Mouse (Mus musculus): ENCODE measurements around the gene Fbh1. TPM values are rescaled to one million over a fixed set of nuclear protein-coding genes. Genes with fewer than 3 reads are reported as not detected.

Fbh1 gene
- total and polyA plus RNA-seq, 3 experiments = 30.2 to 46.4 (median 35.2) TPM

GRCm38 (mm10) chr2:11695867-11696266, 81.5 kb downstream of the Fbh1 start:
- TF ChIP-seq ZC3H11A (IDR thresholded peaks at IDR 0.05; ENCODE audit: low read depth, low read length) (no peak), SMC3 (IDR thresholded peaks at IDR 0.05; ENCODE audit: low read depth, low read length) (no peak), RAD21 (IDR thresholded peaks at IDR 0.05; ENCODE audit: low read depth, low read length) (no peak), MAZ (IDR thresholded peaks at IDR 0.05; ENCODE audit: low read depth, low read length) (no peak), RCOR1 (conservative IDR thresholded peaks at IDR 0.05; ENCODE audit: low read depth, low read length) (no peak), SIN3A (IDR thresholded peaks at IDR 0.05; ENCODE audit: low read length) (no peak), USF1 (IDR thresholded peaks at IDR 0.05; ENCODE audit: low read depth, low read length) (no peak), ZMIZ1 (IDR thresholded peaks at IDR 0.05; ENCODE audit: low read depth, low read length) (no peak), NRF1 (IDR thresholded peaks at IDR 0.05; ENCODE audit: low read depth, low read length) (no peak), ZNF384 (IDR thresholded peaks at IDR 0.05; ENCODE audit: low read depth, low read length) (no peak), KAT2A (IDR thresholded peaks at IDR 0.05; ENCODE audit: insufficient replicate concordance, low read length) (no peak), MAFK (IDR thresholded peaks at IDR 0.05; ENCODE audit: insufficient replicate concordance, low read length) (no peak), MEF2A (IDR thresholded peaks at IDR 0.05; ENCODE audit: borderline replicate concordance, low read depth, low read length) (no peak), POLR2A (IDR thresholded peaks at IDR 0.05; ENCODE audit: low read depth, low read length) (no peak), ZKSCAN1 (IDR thresholded peaks at IDR 0.05; ENCODE audit: borderline replicate concordance, low read depth, low read length) (no peak), CHD2 (IDR thresholded peaks at IDR 0.05; ENCODE audit: low read length) (no peak), HCFC1 (IDR thresholded peaks at IDR 0.05; ENCODE audit: low read depth, low read length) (no peak), ETS1 (conservative IDR thresholded peaks at IDR 0.05; ENCODE audit: low read depth, low read length) (no peak), TCF12 (IDR thresholded peaks at IDR 0.05; ENCODE audit: low read depth, low read length) (no peak)
- Histone ChIP-seq H3K36me3 (replicated peaks in 1 of 2; ENCODE audit: control insufficient read depth in 1 of 2, insufficient read depth in 1 of 2, low read length in 1 of 2) (no peaks in the 10 kb centered on the region), H3K9ac (ENCODE audit: insufficient read depth, low read depth) (no peak overlapping the region), H3K9me3 (replicated peaks; ENCODE audit: low read length) (peaks cover 2% of the 10 kb centered on the region), H3K4me2 (ENCODE audit: insufficient read depth, low read depth, poor library complexity, severe bottlenecking) (no peak overlapping the region), H3K4me1 (ENCODE audit: control insufficient read depth in 1 of 2, insufficient read depth in 2 of 2) (no peaks in the 10 kb centered on the region), H3K4me3 (replicated peaks in 1 of 3; ENCODE audit: low read depth in 2 of 3, low read length in 2 of 3, poor library complexity in 1 of 3) (no peak overlapping the region), H3K27ac (ENCODE audit: insufficient read depth, low read depth) (no peak overlapping the region), H3K27me3 (replicated peaks) (no peaks in the 10 kb centered on the region), H3K79me2 (replicated peaks; ENCODE audit: control insufficient read depth, extremely low read depth, insufficient read depth, poor library complexity, severe bottlenecking) (no peaks in the 10 kb centered on the region)
- dilution Hi-C loops (cut with MboI; ENCODE audit: extremely low pct_ligation_motif_present, extremely low pct_unique_long_range_greater_than_20kb, low sequenced_read_pairs) (no loop called here), in situ Hi-C loops (cut with MboI; ENCODE audit: low pct_ligation_motif_present, low pct_unique_long_range_greater_than_20kb, low sequenced_read_pairs) (no loop called here)
- no peak for DNase-seq (ENCODE audit: extremely low read depth)

- Histone ChIP-seq H3K4me1 (ENCODE audit: control insufficient read depth in 1 of 2, insufficient read depth in 2 of 2) (peaks cover 0 to 5% of the 10 kb centered on the region in 2 experiments; a peak in 1 of 4 replicates), H3K27me3 (replicated peaks) (no peaks in the 10 kb centered on the region), H3K4me2 (ENCODE audit: insufficient read depth, low read depth, poor library complexity, severe bottlenecking) (no peak overlapping the region), H3K36me3 (replicated peaks in 1 of 2; ENCODE audit: control insufficient read depth in 1 of 2, insufficient read depth in 1 of 2, low read length in 1 of 2) (peaks cover 0 to 8% of the 10 kb centered on the region in 2 experiments), H3K4me3 (replicated peaks in 1 of 3; ENCODE audit: low read depth in 2 of 3, low read length in 2 of 3, poor library complexity in 1 of 3) (no peak overlapping the region), H3K79me2 (replicated peaks; ENCODE audit: control insufficient read depth, extremely low read depth, insufficient read depth, poor library complexity, severe bottlenecking) (no peaks in the 10 kb centered on the region), H3K9me3 (replicated peaks; ENCODE audit: low read length) (no peaks in the 10 kb centered on the region), H3K27ac (ENCODE audit: insufficient read depth, low read depth) (no peak overlapping the region), H3K9ac (ENCODE audit: insufficient read depth, low read depth) (no peak overlapping the region)
- TF ChIP-seq POLR2A (IDR thresholded peaks at IDR 0.05; ENCODE audit: low read depth, low read length) (no peak), CHD1 (IDR thresholded peaks at IDR 0.05; ENCODE audit: low read depth, low read length) (no peak), RAD21 (IDR thresholded peaks at IDR 0.05; ENCODE audit: low read depth, low read length) (no peak), CTCF (conservative IDR thresholded peaks at IDR 0.05 in 1 of 2, IDR thresholded peaks at IDR 0.05 in 1 of 2; ENCODE audit: low read depth in 2 of 2, low read length in 2 of 2) (no peak), NELFE (IDR thresholded peaks at IDR 0.05; ENCODE audit: low read depth, low read length) (no peak), JUND (conservative IDR thresholded peaks at IDR 0.05; ENCODE audit: low read depth, low read length) (no peak), MAZ (IDR thresholded peaks at IDR 0.05; ENCODE audit: low read depth, low read length) (no peak), MAX (IDR thresholded peaks at IDR 0.05; ENCODE audit: low read length) (no peak), USF2 (conservative IDR thresholded peaks at IDR 0.05; ENCODE audit: low read depth, low read length) (no peak), CHD2 (IDR thresholded peaks at IDR 0.05; ENCODE audit: low read length) (no peak), ELF1 (IDR thresholded peaks at IDR 0.05; ENCODE audit: low read depth, low read length) (no peak), USF1 (IDR thresholded peaks at IDR 0.05; ENCODE audit: low read depth, low read length) (no peak)
- no peak for DNase-seq (ENCODE audit: extremely low read depth)
- in situ Hi-C loops (cut with MboI; ENCODE audit: low pct_ligation_motif_present, low pct_unique_long_range_greater_than_20kb, low sequenced_read_pairs) (no loop called here), dilution Hi-C loops (cut with MboI; ENCODE audit: extremely low pct_ligation_motif_present, extremely low pct_unique_long_range_greater_than_20kb, low sequenced_read_pairs) (no loop called here)
Measured at GRCm38 (mm10) chr2:11694104-11694503, 83.3 kb downstream of the Fbh1 start.

Data from CH12.LX (cell line).